8 mouse cellular contexts compared by ENCODE assay signal in the genomic region with DNA sequence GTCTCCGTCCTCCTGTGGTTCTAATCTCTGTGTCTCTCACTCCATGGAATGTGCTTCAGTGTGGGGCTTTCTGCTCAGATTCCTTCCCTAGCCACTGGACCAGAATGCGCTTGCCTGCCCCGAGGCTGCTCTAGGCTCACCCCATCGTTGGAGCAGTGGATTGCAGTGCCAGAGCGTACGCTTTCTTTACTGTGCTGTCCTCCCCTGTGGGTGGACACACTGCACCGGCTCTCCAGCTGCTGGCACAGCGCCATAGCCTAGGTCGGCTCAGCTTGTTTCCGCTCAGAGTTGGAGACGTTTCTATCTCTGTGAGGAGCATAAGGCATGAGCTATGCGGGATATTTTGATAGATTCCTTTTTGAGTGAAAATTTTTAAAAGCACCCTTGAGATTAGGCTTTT. TPM values are rescaled to one million over a fixed set of nuclear protein-coding genes. Genes with fewer than 3 reads are reported as not detected.
DNase-seq lines count a peak whose midpoint lies in the region; ATAC-seq and TF ChIP-seq lines count a peak whose summit lies in the region.

No protein-coding gene starts in this region.

- peak; percentile 12; the same call in 1 of the 2 replicates for TF ChIP-seq CTCF in kidney, postnatal 0 days (IDR thresholded peaks at IDR 0.05; ENCODE audit: low read depth)

- peak overlapping the region; percentile 31; the same call in 1 of the 2 replicates for H3K4me2 ChIP-seq in heart, embryonic 11.5 days
- peak overlapping the region; percentile 33; the same call in 1 of the 2 replicates for H3K4me2 ChIP-seq in kidney, postnatal 0 days (ENCODE audit: low read length)
- no peak overlapping the region for H3K4me2 ChIP-seq in midbrain, embryonic 13.5 days (replicated peaks)

- no peak overlapping the region for H3K4me3 ChIP-seq in heart, embryonic 11.5 days (ENCODE audit: low read depth, low read length)
- H3K4me3 ChIP-seq in kidney, postnatal 0 days (replicated peaks; ENCODE audit: low read depth, low read length): no peak overlapping the region
- no peak overlapping the region for H3K4me3 ChIP-seq in midbrain, embryonic 13.5 days (replicated peaks)

- no peaks in the 10 kb centered on the region for H3K36me3 ChIP-seq in heart, embryonic 11.5 days (ENCODE audit: control insufficient read depth, insufficient read depth, low read length)
- H3K36me3 ChIP-seq in kidney, postnatal 0 days (ENCODE audit: insufficient read depth, low read length): no peaks in the 10 kb centered on the region
- H3K36me3 ChIP-seq in midbrain, embryonic 13.5 days: no peaks in the 10 kb centered on the region

- H3K9me3 ChIP-seq in heart, embryonic 11.5 days (replicated peaks; ENCODE audit: control insufficient read depth, low read length): no peaks in the 10 kb centered on the region
- no peaks in the 10 kb centered on the region for H3K9me3 ChIP-seq in kidney, postnatal 0 days (replicated peaks; ENCODE audit: low read length)
- no peaks in the 10 kb centered on the region for H3K9me3 ChIP-seq in midbrain, embryonic 13.5 days

- 36% methylated on average over 12 of the region's 12 CpGs for WGBS in heart, embryonic 11.5 days (ENCODE audit: insufficient replicate concordance)
- WGBS in kidney, postnatal 0 days: 21% methylated on average over 12 of the region's 12 CpGs
- WGBS in midbrain, embryonic 13.5 days: 64% methylated on average over 12 of the region's 12 CpGs

- peak overlapping the region; percentile 55; the same call in 1 of the 2 replicates for H3K27ac ChIP-seq in heart, embryonic 11.5 days (ENCODE audit: low read depth, low read length)
- H3K27ac ChIP-seq in kidney, postnatal 0 days: 0 out of 2 replicates have a peak overlapping the region, but pooled peaks have one; percentile 36
- H3K27ac ChIP-seq in midbrain, embryonic 13.5 days: no peak overlapping the region

- ATAC-seq in heart, embryonic 11.5 days (replicated peaks; ENCODE audit: insufficient number of reproducible peaks, low FRiP score, low TSS enrichment): peak; percentile 76
- ATAC-seq in kidney, postnatal 0 days (replicated peaks; ENCODE audit: low FRiP score, low read depth): peak; percentile 88
- peak; percentile 56; the same call in 1 of the 2 replicates for ATAC-seq in midbrain, embryonic 13.5 days
- ATAC-seq in megakaryocyte-erythroid progenitor cell, adult 5-6 weeks (replicated peaks; ENCODE audit: low FRiP score, low TSS enrichment, poor library complexity, severe bottlenecking): no peak

- H3K9ac ChIP-seq in heart, embryonic 11.5 days (ENCODE audit: low read depth, low read length): no peak overlapping the region
- H3K9ac ChIP-seq in kidney, postnatal 0 days (ENCODE audit: low read depth, low read length): no peak overlapping the region
- no peak overlapping the region for H3K9ac ChIP-seq in midbrain, embryonic 13.5 days (replicated peaks)

- peak; percentile 72 for DNase-seq in retina, postnatal 1 day
- DNase-seq in retina, embryonic 14.5 days (ENCODE audit: low spot score): no peak
- peak; percentile 53 for DNase-seq in cerebellum, adult 8-10 months
- peak; percentile 85 for DNase-seq in kidney, postnatal 0 days (ENCODE audit: low spot score)
- DNase-seq in B cell, adult 2 months: no peak

- no peaks in the 10 kb centered on the region for H3K27me3 ChIP-seq in heart, embryonic 11.5 days (ENCODE audit: control insufficient read depth, insufficient read depth, low read length)
- H3K27me3 ChIP-seq in kidney, postnatal 0 days (ENCODE audit: insufficient read depth, low read length): no peaks in the 10 kb centered on the region
- no peaks in the 10 kb centered on the region for H3K27me3 ChIP-seq in midbrain, embryonic 13.5 days

- H3K4me1 ChIP-seq in heart, embryonic 11.5 days (ENCODE audit: control insufficient read depth, insufficient read depth, low read length): peaks cover 25% of the 10 kb centered on the region
- peaks cover 35% of the 10 kb centered on the region for H3K4me1 ChIP-seq in kidney, postnatal 0 days (replicated peaks; ENCODE audit: insufficient read depth, low read length)
- no peaks in the 10 kb centered on the region for H3K4me1 ChIP-seq in midbrain, embryonic 13.5 days (replicated peaks)

RNA-seq across cellular contexts. Expression of gene Snx9, which starts 31.4 kb away (rescaled TPM):
- polyA plus RNA-seq in heart, embryonic 11.5 days (2014; fragmentation: Nextera tagmentation; extraction: Ambion mirVana): 26.5 and 26.9 TPM in 2 replicates
- polyA plus RNA-seq in kidney, postnatal 0 days (2015; fragmentation: Nextera tagmentation; extraction: Ambion mirVana): 41.7 and 41.9 TPM in 2 replicates
- 6.6 and 7.4 TPM in 2 replicates for polyA plus RNA-seq in midbrain, embryonic 13.5 days (2015; fragmentation: Nextera tagmentation; extraction: Ambion mirVana)
- total RNA-seq in megakaryocyte-erythroid progenitor cell, adult 5-6 weeks (2014; fragmentation: Nextera tagmentation): 25.8 and 28.9 TPM in 2 replicates
- total RNA-seq in megakaryocyte-erythroid progenitor cell, adult 5-6 weeks (2017): 16.5 and 20.0 TPM in 2 replicates

Comparison
In these comparisons a context has a peak if more than half of its experiments do, and no peak if none do; other contexts are left out.
1. DNase-seq: peak in retina, postnatal 1 day (single experiment), cerebellum, adult 8-10 months (single experiment) and kidney, postnatal 0 days (single experiment); none in retina, embryonic 14.5 days (single experiment) and B cell, adult 2 months (0 of 2).